Mouse (Mus musculus) forebrain, embryonic 10.5 days (tissue): Measurements from ENCODE around the gene Lrrc73. TPM values are rescaled to one million over a fixed set of nuclear protein-coding genes. Genes with fewer than 3 reads are reported as not detected.

Source experiments
- DNase-seq: peaks from one replicate; pipeline ENCODE4 v3.0.0-alpha.2; 2017; ENCODE audit warnings: low spot score; ENCODE audit errors: extremely low spot score
- H3K27ac ChIP-seq: fragments of 300-500 bp; sonication (generic); 2 replicates; pipeline ENCODE4 v1.5.1; 2016; ENCODE audit warnings: mild to moderate bottlenecking
- H3K27me3 ChIP-seq: fragments of 300-500 bp; sonication (generic); 2 replicates; pipeline ENCODE4 v1.6.1; 2016; ENCODE audit warnings: mild to moderate bottlenecking; ENCODE audit not compliant: poor library complexity, severe bottlenecking
- H3K36me3 ChIP-seq: fragments of 300-500 bp; sonication (generic); replicated peaks from 2 replicates; pipeline ENCODE4 v1.6.1; 2016; ENCODE audit warnings: mild to moderate bottlenecking, moderate library complexity
- H3K4me1 ChIP-seq: fragments of 300-500 bp; sonication (generic); 2 replicates; pipeline ENCODE4 v1.6.1; 2016
- H3K4me3 ChIP-seq: fragments of 300-500 bp; sonication (generic); 2 replicates; pipeline ENCODE4 v1.5.1; 2016; ENCODE audit warnings: mild to moderate bottlenecking, moderate library complexity
- H3K9me3 ChIP-seq: fragments of 300-500 bp; sonication (generic); 2 replicates; pipeline ENCODE4 v1.6.1; 2016; ENCODE audit warnings: mild to moderate bottlenecking, moderate library complexity
- WGBS: fragments of 180-500 bp; shearing (Covaris S2); methylation state at CpG from one replicate; pipeline ENCODE4 v1.1.7; 2016; 5-methylcytosine and 5-hydroxymethylcytosine counted together
- polyA plus RNA-seq: library from polyadenylated mRNA; unstranded; fragments of >200 nt; fragmentation: Nextera tagmentation; extraction: Ambion mirVana; gene quantifications from 2 replicates; pipeline ENCODE4 v1.2.1, GENCODE M21; 2016

The Lrrc73 gene
- polyA plus RNA-seq, 1 experiment from 2014 or later, result 0.81 TPM

GRCm38 (mm10) chr17:46282483-46283123, 29.3 kb downstream of the Lrrc73 start, which contains the start of gene Tjap1:
Gene Tjap1 (minus strand): TSS chr17:46283026.
- Histone ChIP-seq H3K4me3 (peak within 1 kb of the TSS; percentile 90), H3K4me1 (peaks cover 43% of the 10 kb centered on the region), H3K27me3 (no peaks in the 10 kb centered on the region), H3K36me3 (peaks cover 33% of the 10 kb centered on the region), H3K9me3 (no peaks in the 10 kb centered on the region), H3K27ac (peak within 1 kb of the TSS; percentile 90)
- peak; percentile 92 for DNase-seq
- under 1% methylated on average over 37 of the region's 37 CpGs for WGBS

- Histone ChIP-seq H3K4me1 (peaks cover 45% of the 10 kb centered on the region), H3K27ac (peak overlapping the region; percentile 90), H3K27me3 (no peaks in the 10 kb centered on the region), H3K9me3 (no peaks in the 10 kb centered on the region), H3K4me3 (peak overlapping the region; percentile 90), H3K36me3 (peaks cover 29% of the 10 kb centered on the region)
- whole genome bisulfite sequencing, result 20% methylated on average over 9 of the region's 9 CpGs
- no peak for DNase-seq
Observed at GRCm38 (mm10) chr17:46283140-46283539, 29.8 kb downstream of the Lrrc73 start.

DNA sequence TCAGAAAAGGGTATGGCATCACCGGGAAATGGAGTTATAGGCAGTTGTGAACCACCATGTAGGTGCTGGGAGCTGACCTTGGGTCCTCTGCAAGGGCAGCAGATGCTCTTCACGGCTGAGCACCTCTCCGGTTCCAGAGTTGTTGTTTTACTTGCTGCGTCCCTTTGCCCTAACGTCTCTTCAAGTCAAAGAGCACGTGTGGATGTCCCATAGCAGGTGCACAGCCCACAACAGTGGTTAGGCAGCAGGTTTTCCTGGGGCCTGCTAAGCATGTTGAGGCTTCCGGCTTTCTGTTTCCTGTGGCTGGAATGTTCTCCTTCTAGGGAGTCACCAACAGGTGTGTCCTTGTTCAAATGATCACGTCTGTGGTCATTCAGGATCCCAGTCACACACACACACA, 30.6 kb downstream of the Lrrc73 start:
- H3K4me3 ChIP-seq, result no peak overlapping the region
- H3K27ac ChIP-seq, result no peak overlapping the region
- 93% methylated on average over 8 of the region's 8 CpGs for WGBS
- peaks cover 21% of the 10 kb centered on the region for H3K36me3 ChIP-seq
- no peaks in the 10 kb centered on the region for H3K27me3 ChIP-seq
- peaks cover 42% of the 10 kb centered on the region for H3K4me1 ChIP-seq
- DNase-seq, result no peak
- no peaks in the 10 kb centered on the region for H3K9me3 ChIP-seq

DNA sequence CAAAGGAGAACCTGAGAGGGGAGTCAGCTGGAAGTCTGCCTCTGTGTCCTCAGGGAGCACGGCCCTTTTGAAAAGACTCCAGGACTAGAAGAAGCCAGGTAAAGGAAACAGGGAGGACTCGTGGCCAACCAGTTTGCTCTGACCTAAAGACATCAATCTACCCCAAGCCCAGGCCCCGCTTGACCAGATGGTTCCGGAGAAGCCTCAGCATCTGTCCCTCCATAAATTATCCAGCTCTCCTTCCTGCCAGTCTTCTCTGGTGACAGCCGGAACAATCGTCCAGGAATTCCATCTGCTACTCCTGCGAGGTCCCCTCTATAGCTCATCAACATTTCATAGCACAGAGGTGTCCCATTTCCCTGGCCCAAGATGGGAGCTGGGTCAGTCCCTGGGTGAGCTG, 31.3 kb downstream of the Lrrc73 start:
- H3K9me3 ChIP-seq, result no peaks in the 10 kb centered on the region
- H3K36me3 ChIP-seq, result peaks cover 13% of the 10 kb centered on the region
- no peak for DNase-seq
- H3K4me3 ChIP-seq, result no peak overlapping the region
- no peak overlapping the region for H3K27ac ChIP-seq
- peaks cover 42% of the 10 kb centered on the region for H3K4me1 ChIP-seq
- WGBS, result 70% methylated on average over 7 of the region's 7 CpGs
- no peaks in the 10 kb centered on the region for H3K27me3 ChIP-seq

- WGBS, result 80% methylated on average over 6 of the region's 6 CpGs
- no peak overlapping the region for H3K4me3 ChIP-seq
- DNase-seq, result no peak
- H3K27me3 ChIP-seq, result no peaks in the 10 kb centered on the region
- no peak overlapping the region for H3K27ac ChIP-seq
- H3K9me3 ChIP-seq, result no peaks in the 10 kb centered on the region
- peaks cover 6% of the 10 kb centered on the region for H3K36me3 ChIP-seq
- H3K4me1 ChIP-seq, result peaks cover 42% of the 10 kb centered on the region
Observed at GRCm38 (mm10) chr17:46285407-46285806, 32.1 kb downstream of the Lrrc73 start.

GRCm38 (mm10) chr17:46287678-46288095, 34.4 kb downstream of the Lrrc73 start:
- H3K27ac ChIP-seq, result peak overlapping the region; percentile 56
- 56% methylated on average over 11 of the region's 11 CpGs for WGBS
- no peaks in the 10 kb centered on the region for H3K9me3 ChIP-seq
- no peaks in the 10 kb centered on the region for H3K27me3 ChIP-seq
- no peak for DNase-seq
- H3K36me3 ChIP-seq, result no peaks in the 10 kb centered on the region
- H3K4me3 ChIP-seq, result no peak overlapping the region
- peaks cover 23% of the 10 kb centered on the region for H3K4me1 ChIP-seq

DNA sequence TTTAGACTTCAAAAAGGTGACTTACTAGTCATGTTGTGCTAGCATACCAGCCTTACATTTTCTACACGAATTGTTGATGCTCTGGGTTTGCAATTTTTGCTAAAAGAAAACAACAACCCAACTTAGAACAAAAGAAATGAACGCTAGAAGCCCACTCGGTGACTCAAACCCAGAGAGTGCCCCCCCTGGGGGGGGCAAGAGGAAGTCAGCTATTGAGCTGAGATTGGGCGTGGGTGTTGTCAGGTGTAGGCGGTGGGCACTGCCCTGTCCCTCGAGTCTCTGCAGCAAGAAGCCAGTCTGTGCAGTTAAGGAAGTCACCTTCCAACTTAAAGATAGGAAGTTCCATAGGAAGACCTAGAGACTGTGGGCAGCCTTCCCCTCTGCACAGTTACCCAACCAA, 43.3 kb downstream of the Lrrc73 start:
- Histone ChIP-seq H3K27ac (no peak overlapping the region), H3K9me3 (no peaks in the 10 kb centered on the region), H3K27me3 (peaks cover 82% of the 10 kb centered on the region), H3K36me3 (no peaks in the 10 kb centered on the region), H3K4me1 (peaks cover 26% of the 10 kb centered on the region), H3K4me3 (no peak overlapping the region)
- DNase-seq, result no peak
- 55% methylated on average over 6 of the region's 6 CpGs for WGBS

GRCm38 (mm10) chr17:46297028-46297363, 43.7 kb downstream of the Lrrc73 start:
- DNase-seq, result no peak
- no peaks in the 10 kb centered on the region for H3K9me3 ChIP-seq
- no peaks in the 10 kb centered on the region for H3K36me3 ChIP-seq
- H3K27me3 ChIP-seq, result peaks cover 82% of the 10 kb centered on the region
- H3K27ac ChIP-seq, result peak overlapping the region; percentile 68; the same call in 1 of the 2 replicates
- peaks cover 26% of the 10 kb centered on the region for H3K4me1 ChIP-seq
- 11% methylated on average over 6 of the region's 6 CpGs for WGBS
- peak overlapping the region; percentile 68 for H3K4me3 ChIP-seq

DNA sequence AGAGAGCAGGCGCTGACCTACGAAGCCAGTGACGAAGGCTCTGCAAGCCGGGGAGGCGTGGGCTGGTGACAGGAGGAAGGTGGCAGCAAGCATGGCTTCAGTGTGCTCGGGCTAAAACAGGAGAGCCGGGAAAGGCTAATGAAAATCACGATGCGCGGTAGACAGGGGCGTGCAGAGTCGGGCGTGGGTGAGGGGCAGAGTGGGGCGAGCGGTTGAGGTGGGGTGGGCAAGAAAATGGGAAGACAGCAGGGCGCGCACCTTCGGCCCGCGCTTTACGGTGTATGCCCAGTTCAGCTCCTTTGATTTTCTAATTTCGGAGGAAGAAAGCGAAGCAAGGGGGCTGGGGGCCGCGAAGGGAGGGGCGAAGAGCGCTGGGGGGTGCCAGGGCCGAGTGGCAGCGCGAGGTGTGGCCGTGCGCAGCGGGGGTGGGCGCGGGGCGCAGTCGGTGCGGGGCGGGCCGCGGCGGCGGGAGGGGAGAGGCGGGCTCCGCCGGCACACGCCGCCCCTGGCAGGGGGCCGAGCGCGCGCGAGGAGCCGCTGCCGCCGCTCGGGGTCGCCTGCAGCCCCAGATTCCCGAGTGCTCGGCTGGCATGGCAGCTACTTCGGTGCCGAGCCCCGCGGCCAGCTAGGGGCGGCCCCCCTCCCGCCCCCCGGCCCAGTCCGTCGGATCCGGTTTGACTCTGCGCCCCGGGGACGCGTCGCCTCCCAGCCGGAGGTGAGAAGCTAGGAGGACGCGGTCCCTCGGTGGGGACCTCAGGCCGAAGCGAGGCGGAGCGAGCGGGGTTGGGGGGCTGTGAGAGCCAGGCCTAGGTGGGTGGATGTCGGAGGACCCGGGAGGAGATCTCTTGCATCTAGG, 44.3 kb downstream of the Lrrc73 start, which contains the start of gene Dlk2:
Gene Dlk2 (plus strand): TSS at position 58 of the 856 bp plus-strand sequence.
- Histone ChIP-seq H3K27me3 (peaks cover 82% of the 10 kb centered on the region), H3K36me3 (no peaks in the 10 kb centered on the region), H3K4me1 (peaks cover 26% of the 10 kb centered on the region), H3K4me3 (peak within 1 kb of the TSS; percentile 68), H3K9me3 (no peaks in the 10 kb centered on the region), H3K27ac (peak within 1 kb of the TSS; percentile 68)
- DNase-seq, result peak; percentile 27
- WGBS, result under 1% methylated on average over 63 of the region's 86 CpGs

DNA sequence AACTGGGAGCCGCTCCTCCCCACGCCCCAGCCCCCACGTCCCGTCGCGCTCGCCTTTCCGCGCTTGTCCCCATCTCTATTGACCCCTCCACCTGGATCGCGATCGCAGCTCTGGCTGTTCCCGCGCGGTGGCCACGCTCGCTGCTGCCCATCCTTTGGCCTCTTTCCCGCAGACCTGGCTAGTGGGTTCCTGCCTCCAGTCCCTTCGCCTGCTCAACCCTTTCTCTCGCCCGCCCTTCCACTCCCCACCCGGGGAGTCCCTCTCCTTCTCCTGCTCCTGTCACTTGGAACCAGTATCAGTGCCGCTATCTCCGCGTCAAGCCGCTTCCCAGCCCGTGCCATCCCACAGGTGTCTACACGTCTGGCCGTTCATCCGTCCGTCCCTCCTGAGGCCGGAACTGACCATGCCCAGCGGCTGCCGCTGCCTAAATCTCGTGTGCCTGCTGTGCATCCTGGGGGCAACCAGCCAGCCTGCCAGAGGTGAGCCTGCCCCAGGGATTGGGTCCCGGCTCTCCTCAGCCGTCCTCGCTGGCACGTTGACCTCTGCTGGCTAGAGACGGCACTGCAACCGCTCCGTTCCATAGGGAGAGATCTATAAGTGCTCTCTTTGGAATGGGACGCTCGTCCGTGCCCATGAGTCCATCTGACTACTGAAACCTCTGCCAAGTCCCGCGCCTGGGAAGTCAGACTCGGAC, 45.0 kb downstream of the Lrrc73 start:
- Histone ChIP-seq H3K9me3 (no peaks in the 10 kb centered on the region), H3K27ac (peak overlapping the region; percentile 40; the same call in 1 of the 2 replicates), H3K27me3 (peaks cover 76% of the 10 kb centered on the region), H3K4me1 (peaks cover 26% of the 10 kb centered on the region), H3K36me3 (no peaks in the 10 kb centered on the region), H3K4me3 (peak overlapping the region; percentile 68)
- 1% methylated on average over 48 of the region's 48 CpGs for WGBS
- DNase-seq, result peak; percentile 91

- no peak for DNase-seq
- H3K4me1 ChIP-seq, result peaks cover 29% of the 10 kb centered on the region
- no peak overlapping the region for H3K4me3 ChIP-seq
- H3K9me3 ChIP-seq, result no peaks in the 10 kb centered on the region
- peaks cover 41% of the 10 kb centered on the region for H3K27me3 ChIP-seq
- 81% methylated on average over 12 of the region's 12 CpGs for WGBS
- peaks cover 4% of the 10 kb centered on the region; the same call in 1 of the 2 replicates for H3K36me3 ChIP-seq
- no peak overlapping the region for H3K27ac ChIP-seq
Observed at GRCm38 (mm10) chr17:46301892-46302291, 48.6 kb downstream of the Lrrc73 start.

- Histone ChIP-seq H3K4me3 (no peak overlapping the region), H3K27me3 (peaks cover 18% of the 10 kb centered on the region), H3K4me1 (peaks cover 6% of the 10 kb centered on the region), H3K36me3 (peaks cover 4% of the 10 kb centered on the region; the same call in 1 of the 2 replicates), H3K27ac (no peak overlapping the region), H3K9me3 (no peaks in the 10 kb centered on the region)
- 93% methylated on average over 9 of the region's 9 CpGs for WGBS
- no peak for DNase-seq
Observed at GRCm38 (mm10) chr17:46304184-46304583, 50.9 kb downstream of the Lrrc73 start.
